Mouse (Mus musculus) midbrain, embryonic 14.5 days (tissue): ENCODE data around the gene Ngb. TPM values are rescaled to one million over a fixed set of nuclear protein-coding genes. Genes with fewer than 3 reads are reported as not detected.

ENCODE experiments used
- ATAC-seq: fragments of 200-750 bp; cut with Nextera tagmentation; 2 replicates; pipeline ENCODE4 v1.8.0; 2017; ENCODE audit warnings: moderate number of reproducible peaks, moderate library complexity; ENCODE audit not compliant: low FRiP score, low TSS enrichment
- DNase-seq: peaks from one replicate; pipeline ENCODE4 v3.0.0-alpha.2; 2015
- H3K27ac ChIP-seq: fragments of 300-500 bp; sonication (generic); replicated peaks from 2 replicates; pipeline ENCODE4 v1.5.1; 2014; ENCODE audit warnings: mild to moderate bottlenecking, low read depth, low read length, moderate library complexity
- H3K27me3 ChIP-seq: fragments of 300-500 bp; sonication (generic); 2 replicates; pipeline ENCODE4 v1.6.1; 2014; ENCODE audit warnings: low read length, control low read depth, mixed read lengths; ENCODE audit not compliant: control insufficient read depth, insufficient read depth
- H3K36me3 ChIP-seq: fragments of 300-500 bp; sonication (generic); 2 replicates; pipeline ENCODE4 v1.6.1; 2014; ENCODE audit warnings: low read length, control low read depth; ENCODE audit not compliant: control insufficient read depth, insufficient read depth
- H3K4me1 ChIP-seq: fragments of 300-500 bp; sonication (generic); 2 replicates; pipeline ENCODE4 v1.6.1; 2014; ENCODE audit warnings: mild to moderate bottlenecking, antibody characterized with exemption, low read length, control low read depth; ENCODE audit not compliant: control insufficient read depth, insufficient read depth
- H3K4me2 ChIP-seq: fragments of 300-500 bp; sonication (generic); 2 replicates; pipeline ENCODE4 v1.6.1; 2014; ENCODE audit warnings: mild to moderate bottlenecking, low read length, moderate library complexity
- H3K4me3 ChIP-seq: fragments of 300-500 bp; sonication (generic); replicated peaks from 2 replicates; pipeline ENCODE4 v1.5.1; 2014; ENCODE audit warnings: low read depth, low read length
- H3K9ac ChIP-seq: fragments of 300-500 bp; sonication (generic); replicated peaks from 2 replicates; pipeline ENCODE4 v1.6.1; 2014; ENCODE audit warnings: mild to moderate bottlenecking, low read length, moderate library complexity
- H3K9me3 ChIP-seq: fragments of 300-500 bp; sonication (generic); 2 replicates; pipeline ENCODE4 v1.6.1; 2016; ENCODE audit warnings: low read length, control low read depth, mixed read lengths; ENCODE audit not compliant: control insufficient read depth
- WGBS: fragments of 180-500 bp; shearing (Covaris S2); extraction: QIAGEN DNeasy Blood & Tissue Kit; methylation state at CpG from one replicate; pipeline ENCODE4 v1.1.7; 2014; 5-methylcytosine and 5-hydroxymethylcytosine counted together
- polyA plus RNA-seq: library from polyadenylated mRNA; unstranded; fragments of >200 nt; fragmentation: Nextera tagmentation; extraction: Ambion mirVana; gene quantifications from 2 replicates; pipeline ENCODE4 v1.2.1, GENCODE M21; 2014

Gene Ngb
- polyA plus RNA-seq, 1 experiment from 2014 or later = 3.8 TPM

- no peak overlapping the region for H3K4me2 ChIP-seq
- 0 out of 2 replicates have a peak, but pooled peaks cover 3% of the 10 kb centered on the region for H3K36me3 ChIP-seq
- H3K9ac ChIP-seq = no peak overlapping the region
- 38% methylated on average over 4 of the region's 4 CpGs for WGBS
- ATAC-seq (no peak), DNase-seq (no peak)
- no peak overlapping the region for H3K27ac ChIP-seq
- no peak overlapping the region for H3K4me3 ChIP-seq
- no peaks in the 10 kb centered on the region for H3K9me3 ChIP-seq
- H3K4me1 ChIP-seq = no peaks in the 10 kb centered on the region
- no peaks in the 10 kb centered on the region for H3K27me3 ChIP-seq
Measured at GRCm38 (mm10) chr12:87088331-87088730, 14.0 kb downstream of the Ngb start.

GRCm38 (mm10) chr12:87087236-87087635, 15.1 kb downstream of the Ngb start:
- Histone ChIP-seq H3K9me3 (no peaks in the 10 kb centered on the region), H3K9ac (no peak overlapping the region), H3K27me3 (no peaks in the 10 kb centered on the region), H3K4me3 (no peak overlapping the region), H3K27ac (no peak overlapping the region), H3K4me1 (no peaks in the 10 kb centered on the region), H3K4me2 (no peak overlapping the region), H3K36me3 (0 out of 2 replicates have a peak, but pooled peaks cover 3% of the 10 kb centered on the region)
- 59% methylated on average over 7 of the region's 7 CpGs for WGBS
- ATAC-seq (no peak), DNase-seq (no peak)

GRCm38 (mm10) chr12:87082797-87083196, 19.5 kb downstream of the Ngb start:
- 86% methylated on average over 8 of the region's 8 CpGs for WGBS
- no peak overlapping the region for H3K27ac ChIP-seq
- H3K9ac ChIP-seq = no peak overlapping the region
- H3K9me3 ChIP-seq = no peaks in the 10 kb centered on the region
- no peak overlapping the region for H3K4me2 ChIP-seq
- DNase-seq (no peak), ATAC-seq (no peak)
- no peaks in the 10 kb centered on the region for H3K4me1 ChIP-seq
- H3K36me3 ChIP-seq = no peaks in the 10 kb centered on the region
- no peak overlapping the region for H3K4me3 ChIP-seq
- H3K27me3 ChIP-seq = no peaks in the 10 kb centered on the region

GRCm38 (mm10) chr12:87076610-87077009, 25.7 kb downstream of the Ngb start:
- Histone ChIP-seq H3K36me3 (peaks cover 23% of the 10 kb centered on the region), H3K27me3 (no peaks in the 10 kb centered on the region), H3K4me2 (no peak overlapping the region), H3K9me3 (no peaks in the 10 kb centered on the region), H3K27ac (no peak overlapping the region), H3K9ac (no peak overlapping the region), H3K4me1 (no peaks in the 10 kb centered on the region), H3K4me3 (no peak overlapping the region)
- no peak for ATAC-seq
- 91% methylated on average over 2 of the region's 2 CpGs for WGBS
- no peak for DNase-seq

GRCm38 (mm10) chr12:87070520-87070919, 31.8 kb downstream of the Ngb start:
- 85% methylated on average over 5 of the region's 5 CpGs for WGBS
- no peak for ATAC-seq

GRCm38 (mm10) chr12:87066429-87066828, 35.9 kb downstream of the Ngb start:
- no peaks in the 10 kb centered on the region for H3K36me3 ChIP-seq
- no peak for ATAC-seq
- H3K4me1 ChIP-seq = no peaks in the 10 kb centered on the region
- no peak overlapping the region for H3K4me3 ChIP-seq
- no peak overlapping the region for H3K27ac ChIP-seq
- H3K9me3 ChIP-seq = no peaks in the 10 kb centered on the region
- H3K27me3 ChIP-seq = no peaks in the 10 kb centered on the region
- no peak overlapping the region for H3K9ac ChIP-seq
- DNase-seq = no peak
- no peak overlapping the region for H3K4me2 ChIP-seq
- 92% methylated on average over 5 of the region's 5 CpGs for WGBS

More at GRCm38 (mm10) chr12:87070520-87070919, 31.8 kb downstream of the Ngb start:
- no peaks in the 10 kb centered on the region for H3K9me3 ChIP-seq
- no peaks in the 10 kb centered on the region for H3K4me1 ChIP-seq
- DNase-seq = no peak
- no peak overlapping the region for H3K27ac ChIP-seq
- H3K4me2 ChIP-seq = no peak overlapping the region
- H3K36me3 ChIP-seq = peaks cover 18% of the 10 kb centered on the region
- H3K4me3 ChIP-seq = no peak overlapping the region
- no peak overlapping the region for H3K9ac ChIP-seq
- H3K27me3 ChIP-seq = no peaks in the 10 kb centered on the region

- H3K4me3 ChIP-seq = no peak overlapping the region
- 84% methylated on average over 11 of the region's 11 CpGs for WGBS
- H3K27ac ChIP-seq = no peak overlapping the region
- H3K36me3 ChIP-seq = no peaks in the 10 kb centered on the region
- H3K9ac ChIP-seq = no peak overlapping the region
- DNase-seq (no peak), ATAC-seq (no peak)
- no peaks in the 10 kb centered on the region for H3K4me1 ChIP-seq
- H3K4me2 ChIP-seq = no peak overlapping the region
- no peaks in the 10 kb centered on the region for H3K9me3 ChIP-seq
- no peaks in the 10 kb centered on the region for H3K27me3 ChIP-seq
Measured at GRCm38 (mm10) chr12:87065446-87065845, 36.9 kb downstream of the Ngb start.

GRCm38 (mm10) chr12:87057066-87057465, 45.3 kb downstream of the Ngb start:
- H3K4me1 ChIP-seq = no peaks in the 10 kb centered on the region
- no peak overlapping the region for H3K4me2 ChIP-seq
- H3K4me3 ChIP-seq = no peak overlapping the region
- no peak overlapping the region for H3K9ac ChIP-seq
- no peaks in the 10 kb centered on the region for H3K9me3 ChIP-seq
- H3K36me3 ChIP-seq = no peaks in the 10 kb centered on the region
- no peak overlapping the region for H3K27ac ChIP-seq
- 77% methylated on average over 17 of the region's 17 CpGs for WGBS
- DNase-seq = no peak
- no peak for ATAC-seq
- peaks cover 4% of the 10 kb centered on the region; the same call in 1 of the 2 replicates for H3K27me3 ChIP-seq

- Histone ChIP-seq H3K27me3 (peaks cover 4% of the 10 kb centered on the region; the same call in 1 of the 2 replicates), H3K9me3 (no peaks in the 10 kb centered on the region), H3K4me2 (no peak overlapping the region), H3K27ac (no peak overlapping the region), H3K36me3 (no peaks in the 10 kb centered on the region), H3K4me3 (no peak overlapping the region), H3K9ac (no peak overlapping the region), H3K4me1 (no peaks in the 10 kb centered on the region)
- WGBS = 74% methylated on average over 7 of the region's 7 CpGs
- DNase-seq (no peak), ATAC-seq (no peak)
Measured at GRCm38 (mm10) chr12:87054873-87055272, 47.5 kb downstream of the Ngb start.
